Mouse (Mus musculus): ENCODE measurements around the gene Aqp3.

DNA sequence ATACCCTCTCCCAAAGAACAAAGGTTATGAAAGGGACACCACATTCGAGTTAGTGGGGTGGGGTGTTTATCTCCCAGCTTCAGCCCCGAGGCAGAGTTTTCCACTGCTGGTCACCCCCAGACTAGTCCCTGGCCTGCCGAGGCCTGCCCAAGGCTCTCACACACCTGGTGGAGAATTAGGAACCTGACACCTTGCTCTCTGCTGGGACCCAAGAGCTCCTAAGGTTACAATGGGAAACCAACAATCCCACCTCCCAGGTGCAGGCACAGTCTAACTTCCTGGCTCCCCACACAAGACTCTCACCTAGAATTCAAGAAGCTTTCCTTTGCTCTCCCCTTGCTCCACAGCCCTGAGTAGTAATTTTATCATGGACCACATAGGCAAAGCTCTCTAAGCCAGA, 18.8 kb upstream of the Aqp3 start:
- TF ChIP-seq ZNF384 (IDR thresholded peaks at IDR 0.05; ENCODE audit: low read depth, low read length) (no peak), ZC3H11A (IDR thresholded peaks at IDR 0.05; ENCODE audit: borderline replicate concordance, low read depth, low read length) (no peak)
